Mouse (Mus musculus): ENCODE data around the gene Spns2. TPM values are rescaled to one million over a fixed set of nuclear protein-coding genes. Genes with fewer than 3 reads are reported as not detected.

Gene Spns2
- polyA plus RNA-seq, 1 experiment from 2014 or later, result 12.6 TPM

DNA sequence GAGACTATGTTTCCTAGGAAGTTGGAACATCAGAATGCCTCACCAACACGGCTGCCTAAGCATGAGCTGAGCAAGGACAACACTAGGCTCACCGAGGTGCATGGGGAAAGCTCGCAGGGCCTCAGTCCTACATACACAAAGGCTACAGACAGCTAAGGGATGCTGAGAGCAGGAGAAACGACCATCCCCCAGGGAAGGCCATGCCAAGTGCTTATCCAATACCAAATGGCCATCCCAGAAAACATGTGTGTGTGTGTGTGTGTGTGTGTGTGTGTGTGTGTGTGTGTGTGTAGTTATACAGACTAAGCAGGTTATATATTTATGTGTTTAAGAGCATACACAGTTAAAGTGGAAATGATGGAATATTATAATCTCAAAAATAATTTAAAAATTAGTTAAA is 34.0 kb upstream of the Spns2 start:
- Histone ChIP-seq H3K36me3 (ENCODE audit: control insufficient read depth, insufficient read depth, low read length) (no peaks in the 10 kb centered on the region), H3K4me2 (ENCODE audit: low read length) (no peak overlapping the region), H3K9me3 (ENCODE audit: control insufficient read depth, low read length) (no peaks in the 10 kb centered on the region), H3K4me1 (ENCODE audit: control insufficient read depth, insufficient read depth, low read length) (no peaks in the 10 kb centered on the region), H3K27me3 (ENCODE audit: control insufficient read depth, insufficient read depth, low read length) (no peaks in the 10 kb centered on the region), H3K4me3 (replicated peaks; ENCODE audit: low read depth, low read length) (no peak overlapping the region), H3K27ac (replicated peaks; ENCODE audit: low read depth, low read length) (no peak overlapping the region), H3K9ac (replicated peaks; ENCODE audit: low read length) (no peak overlapping the region)
- ATAC-seq (ENCODE audit: low FRiP score, low TSS enrichment) (no peak), DNase-seq (no peak)
- WGBS, result 59% methylated on average over 4 of the region's 4 CpGs

- DNase-seq (peak; percentile 38), ATAC-seq (ENCODE audit: low FRiP score, low TSS enrichment) (no peak)
- Histone ChIP-seq H3K36me3 (ENCODE audit: control insufficient read depth, insufficient read depth, low read length) (no peaks in the 10 kb centered on the region), H3K9me3 (ENCODE audit: control insufficient read depth, low read length) (no peaks in the 10 kb centered on the region), H3K9ac (replicated peaks; ENCODE audit: low read length) (no peak overlapping the region), H3K4me2 (ENCODE audit: low read length) (no peak overlapping the region), H3K27me3 (ENCODE audit: control insufficient read depth, insufficient read depth, low read length) (no peaks in the 10 kb centered on the region), H3K27ac (replicated peaks; ENCODE audit: low read depth, low read length) (no peak overlapping the region), H3K4me1 (ENCODE audit: control insufficient read depth, insufficient read depth, low read length) (no peaks in the 10 kb centered on the region), H3K4me3 (replicated peaks; ENCODE audit: low read depth, low read length) (no peak overlapping the region)
- WGBS, result 86% methylated on average over 5 of the region's 5 CpGs
These were observed 32.9 kb upstream of the Spns2 start for GRCm38 (mm10) chr11:72522616-72523041.

DNA sequence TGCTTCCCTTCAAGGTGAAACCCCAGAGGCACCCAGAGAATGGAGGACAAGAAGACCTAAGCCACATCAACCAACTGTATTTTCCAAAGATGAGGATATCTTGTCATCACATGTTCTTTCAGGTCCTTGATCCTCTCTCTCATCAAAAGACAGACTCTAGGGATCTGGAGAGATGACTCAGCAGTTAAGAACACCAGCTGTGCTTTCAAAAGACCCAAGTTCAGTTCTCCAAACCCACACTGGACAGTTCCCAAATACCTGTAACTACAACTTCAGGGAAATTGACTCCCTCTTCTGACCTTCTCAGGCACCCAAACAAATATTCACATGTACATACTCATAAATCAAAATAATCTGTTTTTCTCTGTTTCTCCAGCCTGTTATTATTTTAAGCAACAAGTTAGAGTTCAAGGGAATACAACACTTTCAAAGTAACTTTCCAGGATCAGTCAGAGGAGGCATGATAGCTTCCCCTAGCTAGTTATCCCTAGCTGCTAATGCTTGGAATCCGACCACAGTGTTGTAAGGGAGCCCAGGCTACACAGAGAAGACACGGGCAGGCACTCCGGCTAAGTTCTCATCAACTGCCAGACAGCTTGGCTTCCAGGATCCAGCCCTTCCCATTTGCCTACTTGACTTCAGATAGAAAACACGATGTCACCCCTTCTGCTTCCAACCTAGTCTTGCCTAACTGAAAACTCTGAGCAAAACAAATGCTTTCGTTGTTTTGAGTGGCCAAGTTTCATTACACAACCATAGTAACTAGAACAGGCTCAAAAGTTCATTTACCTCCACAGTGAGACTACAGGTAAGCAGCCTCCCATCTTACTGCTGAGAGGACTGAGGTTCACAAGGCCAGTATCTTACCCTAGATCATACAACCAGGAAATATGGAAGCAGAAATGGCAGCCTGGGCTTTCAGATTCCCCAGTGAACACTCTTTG is 32.2 kb upstream of the Spns2 start:
- Histone ChIP-seq H3K4me3 (replicated peaks; ENCODE audit: low read depth, low read length) (no peak overlapping the region), H3K4me2 (ENCODE audit: low read length) (no peak overlapping the region), H3K36me3 (ENCODE audit: control insufficient read depth, insufficient read depth, low read length) (no peaks in the 10 kb centered on the region), H3K9ac (replicated peaks; ENCODE audit: low read length) (no peak overlapping the region), H3K27ac (replicated peaks; ENCODE audit: low read depth, low read length) (no peak overlapping the region), H3K9me3 (ENCODE audit: control insufficient read depth, low read length) (no peaks in the 10 kb centered on the region), H3K4me1 (ENCODE audit: control insufficient read depth, insufficient read depth, low read length) (no peaks in the 10 kb centered on the region), H3K27me3 (ENCODE audit: control insufficient read depth, insufficient read depth, low read length) (no peaks in the 10 kb centered on the region)
- DNase-seq, result no peak
- no peak for ATAC-seq (ENCODE audit: low FRiP score, low TSS enrichment)
- WGBS, result 79% methylated on average over 5 of the region's 5 CpGs

GRCm38 (mm10) chr11:72519895-72520294 is 30.2 kb upstream of the Spns2 start:
- Histone ChIP-seq H3K4me2 (ENCODE audit: low read length) (no peak overlapping the region), H3K4me1 (ENCODE audit: control insufficient read depth, insufficient read depth, low read length) (no peaks in the 10 kb centered on the region), H3K27ac (replicated peaks; ENCODE audit: low read depth, low read length) (no peak overlapping the region), H3K27me3 (ENCODE audit: control insufficient read depth, insufficient read depth, low read length) (no peaks in the 10 kb centered on the region), H3K9me3 (ENCODE audit: control insufficient read depth, low read length) (no peaks in the 10 kb centered on the region), H3K4me3 (replicated peaks; ENCODE audit: low read depth, low read length) (no peak overlapping the region), H3K9ac (replicated peaks; ENCODE audit: low read length) (no peak overlapping the region), H3K36me3 (ENCODE audit: control insufficient read depth, insufficient read depth, low read length) (no peaks in the 10 kb centered on the region)
- ATAC-seq (ENCODE audit: low FRiP score, low TSS enrichment), result no peak
- WGBS, result 66% methylated on average over 3 of the region's 3 CpGs
- no peak for DNase-seq

GRCm38 (mm10) chr11:72519189-72519588 is 29.5 kb upstream of the Spns2 start:
- H3K27ac ChIP-seq (replicated peaks; ENCODE audit: low read depth, low read length), result no peak overlapping the region
- no peaks in the 10 kb centered on the region for H3K36me3 ChIP-seq (ENCODE audit: control insufficient read depth, insufficient read depth, low read length)
- no peak overlapping the region for H3K4me3 ChIP-seq (replicated peaks; ENCODE audit: low read depth, low read length)
- H3K4me2 ChIP-seq (ENCODE audit: low read length), result no peak overlapping the region
- no peaks in the 10 kb centered on the region for H3K4me1 ChIP-seq (ENCODE audit: control insufficient read depth, insufficient read depth, low read length)
- H3K27me3 ChIP-seq (ENCODE audit: control insufficient read depth, insufficient read depth, low read length), result no peaks in the 10 kb centered on the region
- ATAC-seq (ENCODE audit: low FRiP score, low TSS enrichment), result no peak
- H3K9me3 ChIP-seq (ENCODE audit: control insufficient read depth, low read length), result no peaks in the 10 kb centered on the region
- no peak overlapping the region for H3K9ac ChIP-seq (replicated peaks; ENCODE audit: low read length)
- DNase-seq, result no peak
- WGBS, result 83% methylated on average over 4 of the region's 4 CpGs

- no peaks in the 10 kb centered on the region for H3K9me3 ChIP-seq (ENCODE audit: control insufficient read depth, low read length)
- H3K27ac ChIP-seq (replicated peaks; ENCODE audit: low read depth, low read length), result no peak overlapping the region
- no peaks in the 10 kb centered on the region for H3K4me1 ChIP-seq (ENCODE audit: control insufficient read depth, insufficient read depth, low read length)
- WGBS, result 67% methylated on average over 2 of the region's 2 CpGs
- no peaks in the 10 kb centered on the region for H3K27me3 ChIP-seq (ENCODE audit: control insufficient read depth, insufficient read depth, low read length)
- no peaks in the 10 kb centered on the region for H3K36me3 ChIP-seq (ENCODE audit: control insufficient read depth, insufficient read depth, low read length)
- no peak overlapping the region for H3K4me2 ChIP-seq (ENCODE audit: low read length)
- ATAC-seq (ENCODE audit: low FRiP score, low TSS enrichment) (no peak), DNase-seq (no peak)
- no peak overlapping the region for H3K9ac ChIP-seq (replicated peaks; ENCODE audit: low read length)
- H3K4me3 ChIP-seq (replicated peaks; ENCODE audit: low read depth, low read length), result no peak overlapping the region
These were observed 28.7 kb upstream of the Spns2 start for GRCm38 (mm10) chr11:72518449-72518848.

GRCm38 (mm10) chr11:72514967-72515366 is 25.3 kb upstream of the Spns2 start:
- Histone ChIP-seq H3K36me3 (ENCODE audit: control insufficient read depth, insufficient read depth, low read length) (no peaks in the 10 kb centered on the region), H3K27ac (replicated peaks; ENCODE audit: low read depth, low read length) (no peak overlapping the region), H3K4me2 (ENCODE audit: low read length) (no peak overlapping the region), H3K27me3 (ENCODE audit: control insufficient read depth, insufficient read depth, low read length) (no peaks in the 10 kb centered on the region), H3K9ac (replicated peaks; ENCODE audit: low read length) (no peak overlapping the region), H3K4me1 (ENCODE audit: control insufficient read depth, insufficient read depth, low read length) (no peaks in the 10 kb centered on the region), H3K4me3 (replicated peaks; ENCODE audit: low read depth, low read length) (no peak overlapping the region), H3K9me3 (ENCODE audit: control insufficient read depth, low read length) (no peaks in the 10 kb centered on the region)
- ATAC-seq (ENCODE audit: low FRiP score, low TSS enrichment) (no peak), DNase-seq (no peak)
- 60% methylated on average over 3 of the region's 3 CpGs for WGBS

DNA sequence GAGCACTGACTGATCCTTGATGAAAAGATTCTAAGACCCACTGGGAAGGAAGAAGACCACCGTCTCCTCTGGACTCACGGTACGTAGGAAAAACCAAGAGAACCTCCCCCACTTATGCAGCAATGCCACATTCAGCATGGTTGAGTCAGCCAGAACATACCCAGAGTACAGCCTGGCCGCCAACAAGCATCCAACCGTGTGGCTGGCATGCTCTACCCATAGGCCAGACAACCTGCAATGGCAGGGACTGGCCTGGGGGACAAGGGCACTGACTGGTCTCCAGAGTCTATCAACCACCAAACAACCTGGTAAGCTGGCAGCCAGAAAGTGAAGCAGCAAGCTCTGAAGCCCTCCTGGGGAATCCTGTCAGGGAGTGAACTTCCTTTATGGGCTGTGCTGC is 18.9 kb upstream of the Spns2 start:
- Histone ChIP-seq H3K9ac (replicated peaks; ENCODE audit: low read length) (no peak overlapping the region), H3K36me3 (ENCODE audit: control insufficient read depth, insufficient read depth, low read length) (no peaks in the 10 kb centered on the region), H3K4me2 (ENCODE audit: low read length) (no peak overlapping the region), H3K4me3 (replicated peaks; ENCODE audit: low read depth, low read length) (no peak overlapping the region), H3K27ac (replicated peaks; ENCODE audit: low read depth, low read length) (no peak overlapping the region), H3K9me3 (ENCODE audit: control insufficient read depth, low read length) (no peaks in the 10 kb centered on the region), H3K4me1 (ENCODE audit: control insufficient read depth, insufficient read depth, low read length) (no peaks in the 10 kb centered on the region), H3K27me3 (ENCODE audit: control insufficient read depth, insufficient read depth, low read length) (no peaks in the 10 kb centered on the region)
- DNase-seq (no peak), ATAC-seq (ENCODE audit: low FRiP score, low TSS enrichment) (no peak)
- 88% methylated on average over 5 of the region's 5 CpGs for WGBS

- no peak overlapping the region for H3K4me2 ChIP-seq (ENCODE audit: low read length)
- H3K9me3 ChIP-seq (ENCODE audit: control insufficient read depth, low read length), result no peaks in the 10 kb centered on the region
- DNase-seq (no peak), ATAC-seq (ENCODE audit: low FRiP score, low TSS enrichment) (no peak)
- no peak overlapping the region for H3K4me3 ChIP-seq (replicated peaks; ENCODE audit: low read depth, low read length)
- no peaks in the 10 kb centered on the region for H3K27me3 ChIP-seq (ENCODE audit: control insufficient read depth, insufficient read depth, low read length)
- H3K4me1 ChIP-seq (ENCODE audit: control insufficient read depth, insufficient read depth, low read length), result no peaks in the 10 kb centered on the region; the same call in 1 of the 2 replicates
- H3K27ac ChIP-seq (replicated peaks; ENCODE audit: low read depth, low read length), result no peak overlapping the region
- no peaks in the 10 kb centered on the region for H3K36me3 ChIP-seq (ENCODE audit: control insufficient read depth, insufficient read depth, low read length)
- H3K9ac ChIP-seq (replicated peaks; ENCODE audit: low read length), result no peak overlapping the region
These were observed 17.9 kb upstream of the Spns2 start for GRCm38 (mm10) chr11:72507651-72508050.
